Mouse (Mus musculus) stomach, embryonic 14.5 days (tissue): ENCODE measurements around the gene Ess2. TPM values are rescaled to one million over a fixed set of nuclear protein-coding genes. Genes with fewer than 3 reads are reported as not detected.
"Not testable (repeated sequence)": the region's sequence is repeated elsewhere in the genome, so short reads cannot be mapped to it uniquely, and the experiment has no call there.

Experiments used
- ATAC-seq: fragments of 200-750 bp; cut with Nextera tagmentation; 2 replicates; pipeline ENCODE4 v1.8.0; 2017; ENCODE audit warnings: low read depth, moderate TSS enrichment; ENCODE audit not compliant: insufficient number of reproducible peaks, insufficient read depth, low FRiP score
- H3K27ac ChIP-seq: fragments of 300-500 bp; sonication (generic); 2 replicates; pipeline ENCODE4 v1.5.1; 2014; ENCODE audit warnings: mild to moderate bottlenecking, low read length, moderate library complexity, mixed read lengths
- H3K27me3 ChIP-seq: fragments of 300-500 bp; sonication (generic); 2 replicates; pipeline ENCODE4 v1.6.1; 2014; ENCODE audit warnings: low read length, control low read depth, mixed read lengths; ENCODE audit not compliant: control insufficient read depth, insufficient read depth
- H3K36me3 ChIP-seq: fragments of 300-500 bp; sonication (generic); 2 replicates; pipeline ENCODE4 v1.6.1; 2014; ENCODE audit warnings: mild to moderate bottlenecking, control low read depth, low read length, moderate library complexity, mixed read lengths; ENCODE audit not compliant: control insufficient read depth, insufficient read depth
- H3K4me1 ChIP-seq: fragments of 300-500 bp; sonication (generic); 2 replicates; pipeline ENCODE4 v1.6.1; 2014; ENCODE audit warnings: low read length, control low read depth, mixed read lengths; ENCODE audit not compliant: control insufficient read depth, insufficient read depth
- H3K4me2 ChIP-seq: fragments of 300-500 bp; sonication (generic); replicated peaks from 2 replicates; pipeline ENCODE4 v1.6.1; 2014; ENCODE audit warnings: low read depth, low read length, control low read depth
- H3K4me3 ChIP-seq: fragments of 300-500 bp; sonication (generic); 2 replicates; pipeline ENCODE4 v1.5.1; 2014; ENCODE audit warnings: low read depth, low read length, control low read depth
- H3K9ac ChIP-seq: fragments of 300-500 bp; sonication (generic); replicated peaks from 2 replicates; pipeline ENCODE4 v1.6.1; 2014; ENCODE audit warnings: low read depth, mild to moderate bottlenecking, control low read depth, low read length, moderate library complexity, mixed read lengths
- H3K9me3 ChIP-seq: fragments of 300-500 bp; sonication (generic); 2 replicates; pipeline ENCODE4 v1.6.1; 2016; ENCODE audit warnings: low read depth, low read length, control low read depth; ENCODE audit not compliant: control insufficient read depth
- WGBS: fragments of 180-500 bp; shearing (Covaris S2); extraction: QIAGEN DNeasy Blood & Tissue Kit; methylation state at CpG from one replicate; pipeline ENCODE4 v1.1.7; 2014; 5-methylcytosine and 5-hydroxymethylcytosine counted together
- polyA plus RNA-seq: library from polyadenylated mRNA; unstranded; fragments of >200 nt; fragmentation: Nextera tagmentation; extraction: Ambion mirVana; gene quantifications from 2 replicates; pipeline ENCODE4 v1.2.1, GENCODE M21; 2014

Ess2 gene
- polyA plus RNA-seq = 36.0 and 38.1 TPM in 2 replicates

DNA sequence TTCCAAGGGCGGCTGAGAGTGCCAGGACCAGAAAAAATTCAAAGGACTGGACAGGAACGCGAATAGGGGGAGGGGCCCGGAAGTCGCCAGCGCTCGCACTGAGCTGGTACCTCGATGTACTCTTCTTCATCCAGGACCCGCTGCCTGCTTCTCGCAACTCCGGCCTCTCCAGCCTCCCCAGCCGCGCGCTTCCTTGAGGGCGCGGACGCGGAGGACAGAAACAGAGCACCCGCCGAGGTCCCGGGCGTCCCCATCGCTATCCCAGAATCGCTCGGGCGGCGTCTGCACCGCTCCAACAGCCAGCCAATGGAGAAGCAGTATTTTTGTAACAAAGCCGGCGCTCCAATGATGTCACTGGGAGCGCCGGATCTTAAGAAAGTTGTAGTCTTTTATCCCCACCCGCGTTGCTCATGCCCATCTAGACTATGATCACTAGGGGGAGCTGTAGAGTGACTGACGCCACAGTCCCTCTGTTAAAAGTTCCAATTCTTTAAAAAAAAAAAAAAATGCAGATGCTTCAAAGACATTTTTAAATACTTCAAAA lies at the start of gene Ess2:
Ess2 (minus strand) TSS at position 297 of the 544 bp plus-strand sequence.
- ATAC-seq = peak; percentile 95
- H3K36me3 ChIP-seq = peaks cover 30% of the 10 kb centered on the region
- peak within 1 kb of the TSS; percentile 47 for H3K9ac ChIP-seq
- no peak within 1 kb of the TSS for H3K27ac ChIP-seq
- peak within 1 kb of the TSS; percentile 68 for H3K4me3 ChIP-seq
- H3K4me2 ChIP-seq = peak within 1 kb of the TSS; percentile 71
- H3K9me3 ChIP-seq = no peaks in the 10 kb centered on the region
- under 1% methylated on average over 35 of the region's 35 CpGs for WGBS
- H3K4me1 ChIP-seq = peaks cover 12% of the 10 kb centered on the region
- peaks cover 33% of the 10 kb centered on the region for H3K27me3 ChIP-seq

DNA sequence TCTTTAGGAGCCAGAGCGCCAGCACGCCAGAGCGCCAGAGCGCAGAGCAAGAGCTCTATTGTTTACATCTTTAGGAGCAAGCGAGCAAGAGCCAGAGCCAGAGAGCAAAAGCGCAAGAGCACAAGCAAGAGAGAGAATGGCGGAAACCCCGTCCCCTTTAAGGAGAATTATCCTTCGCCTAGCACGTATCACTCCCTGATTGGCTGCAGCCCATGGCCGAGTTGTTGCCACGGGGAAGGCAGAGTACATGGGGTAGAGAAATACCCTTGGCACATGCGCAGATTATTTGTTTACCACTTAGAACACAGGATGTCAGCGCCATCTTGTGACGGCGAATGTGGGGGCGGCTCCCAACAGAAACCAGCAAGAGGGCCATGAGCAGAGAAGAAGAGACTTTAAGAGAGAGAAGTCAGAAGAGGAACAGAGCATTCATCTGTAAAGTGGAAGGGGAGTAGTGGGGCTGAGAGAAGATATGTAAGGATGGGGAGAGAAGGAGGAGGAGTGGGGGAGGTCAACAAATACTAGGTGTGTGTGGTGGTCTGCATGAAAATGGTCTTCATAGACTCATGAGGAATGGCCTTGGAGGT lies 45.0 kb upstream of the Ess2 start:
- not testable (repeated sequence) for H3K4me1 ChIP-seq, H3K9ac ChIP-seq, H3K9me3 ChIP-seq, H3K27me3 ChIP-seq, ATAC-seq, H3K4me3 ChIP-seq, H3K27ac ChIP-seq, H3K36me3 ChIP-seq, H3K4me2 ChIP-seq
- 96% methylated on average over 16 of the region's 17 CpGs for WGBS

DNA sequence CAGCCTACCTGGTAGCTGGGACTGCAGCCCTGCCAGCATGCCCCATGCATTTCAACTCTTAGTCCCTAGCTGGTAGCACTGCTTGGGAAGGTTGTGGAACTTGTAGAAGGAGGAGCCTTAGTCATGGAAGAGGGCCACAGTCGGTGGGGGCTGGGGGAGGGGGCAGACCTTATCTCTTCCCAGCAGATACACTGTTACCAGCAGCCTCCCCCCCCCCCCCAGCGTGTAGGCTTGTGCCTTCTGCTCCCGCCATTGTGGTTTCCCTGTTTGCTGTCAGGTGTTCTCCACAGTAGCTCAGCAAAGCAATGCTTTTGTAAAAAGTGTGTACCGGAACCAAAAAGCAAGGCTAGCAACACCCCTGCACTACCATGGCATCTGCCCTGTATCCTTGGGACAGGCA lies 40.5 kb upstream of the Ess2 start:
- Histone ChIP-seq H3K4me2 (no peak overlapping the region), H3K9ac (no peak overlapping the region), H3K27ac (no peak overlapping the region), H3K9me3 (no peaks in the 10 kb centered on the region), H3K27me3 (no peaks in the 10 kb centered on the region), H3K4me1 (no peaks in the 10 kb centered on the region), H3K36me3 (no peaks in the 10 kb centered on the region), H3K4me3 (no peak overlapping the region)
- ATAC-seq = no peak
- WGBS = 84% methylated on average over 4 of the region's 4 CpGs

GRCm38 (mm10) chr16:17950068-17950467 lies 38.9 kb upstream of the Ess2 start:
- WGBS = 68% methylated on average over 4 of the region's 4 CpGs
- Histone ChIP-seq H3K4me3 (no peak overlapping the region), H3K36me3 (no peaks in the 10 kb centered on the region), H3K4me2 (no peak overlapping the region), H3K27ac (no peak overlapping the region), H3K9ac (no peak overlapping the region), H3K27me3 (no peaks in the 10 kb centered on the region), H3K9me3 (no peaks in the 10 kb centered on the region), H3K4me1 (no peaks in the 10 kb centered on the region)
- no peak for ATAC-seq

DNA sequence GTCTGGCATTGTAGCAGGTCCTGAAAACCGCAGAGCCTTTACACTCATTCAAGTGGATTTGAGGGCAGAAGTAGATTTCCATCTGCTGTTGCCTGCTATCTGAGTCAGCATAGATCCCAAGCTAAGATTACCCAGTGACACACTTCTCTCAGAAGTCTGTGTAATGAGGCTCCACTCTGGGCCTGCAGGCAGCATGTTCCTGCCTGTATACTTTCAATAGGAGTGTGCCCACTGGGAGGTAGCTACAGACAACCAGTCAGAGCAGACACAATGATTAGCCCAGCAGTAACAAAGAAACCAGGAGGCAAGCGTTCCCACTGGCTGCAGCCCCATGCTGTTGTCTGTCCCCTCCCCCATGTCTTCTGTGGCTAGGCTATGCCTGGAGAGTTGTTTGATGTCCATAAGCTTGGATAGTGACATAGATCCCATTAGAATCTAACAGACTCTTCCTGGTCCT lies 38.3 kb upstream of the Ess2 start:
- WGBS = 38% methylated on average over 2 of the region's 2 CpGs
- H3K36me3 ChIP-seq = no peaks in the 10 kb centered on the region
- H3K9ac ChIP-seq = no peak overlapping the region
- no peak for ATAC-seq
- no peaks in the 10 kb centered on the region for H3K27me3 ChIP-seq
- H3K4me3 ChIP-seq = no peak overlapping the region
- no peak overlapping the region for H3K4me2 ChIP-seq
- no peaks in the 10 kb centered on the region for H3K4me1 ChIP-seq
- H3K9me3 ChIP-seq = no peaks in the 10 kb centered on the region
- no peak overlapping the region for H3K27ac ChIP-seq

- H3K9ac ChIP-seq = no peak overlapping the region
- H3K27ac ChIP-seq = no peak overlapping the region
- no peaks in the 10 kb centered on the region for H3K4me1 ChIP-seq
- no peaks in the 10 kb centered on the region for H3K9me3 ChIP-seq
- no peaks in the 10 kb centered on the region for H3K27me3 ChIP-seq
- WGBS = 48% methylated on average over 7 of the region's 7 CpGs
- H3K4me3 ChIP-seq = no peak overlapping the region
- 0 out of 2 replicates have a peak, but pooled peaks have one; percentile 42 for ATAC-seq
- H3K36me3 ChIP-seq = no peaks in the 10 kb centered on the region
- H3K4me2 ChIP-seq = no peak overlapping the region
Measured at GRCm38 (mm10) chr16:17945081-17945831, 34.1 kb upstream of the Ess2 start.

DNA sequence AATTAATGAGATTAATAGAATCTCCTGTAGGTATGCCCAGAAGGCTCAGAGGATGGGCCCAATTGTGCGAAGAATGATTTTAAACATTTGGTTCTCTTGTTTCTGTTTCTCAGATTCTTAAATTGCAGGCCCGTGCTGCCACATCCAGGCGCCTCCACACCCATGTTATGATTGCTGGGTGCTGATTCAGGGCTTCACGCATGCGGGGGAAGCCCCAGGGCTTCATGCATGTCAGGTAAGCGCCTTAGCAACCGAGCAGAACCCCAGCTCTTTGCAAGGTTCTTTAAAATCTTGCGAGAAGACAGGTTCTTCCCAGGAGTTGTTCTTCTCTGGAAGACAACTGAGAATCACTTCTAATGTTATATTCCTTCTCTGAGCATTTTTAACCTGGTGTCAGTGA lies 32.3 kb upstream of the Ess2 start:
- H3K27ac ChIP-seq = no peak overlapping the region
- no peak for ATAC-seq
- H3K9me3 ChIP-seq = no peaks in the 10 kb centered on the region
- no peak overlapping the region for H3K4me3 ChIP-seq
- no peak overlapping the region for H3K9ac ChIP-seq
- H3K36me3 ChIP-seq = no peaks in the 10 kb centered on the region
- H3K4me1 ChIP-seq = no peaks in the 10 kb centered on the region
- H3K27me3 ChIP-seq = no peaks in the 10 kb centered on the region
- no peak overlapping the region for H3K4me2 ChIP-seq
- 55% methylated on average over 8 of the region's 8 CpGs for WGBS

- H3K36me3 ChIP-seq = no peaks in the 10 kb centered on the region
- ATAC-seq = peak; percentile 59
- no peaks in the 10 kb centered on the region for H3K9me3 ChIP-seq
- H3K4me2 ChIP-seq = no peak overlapping the region
- H3K27me3 ChIP-seq = no peaks in the 10 kb centered on the region
- WGBS = 31% methylated on average over 9 of the region's 9 CpGs
- H3K27ac ChIP-seq = peak overlapping the region; percentile 29
- H3K4me1 ChIP-seq = no peaks in the 10 kb centered on the region
- no peak overlapping the region for H3K9ac ChIP-seq
- H3K4me3 ChIP-seq = no peak overlapping the region
Measured at GRCm38 (mm10) chr16:17939255-17939751, 28.2 kb upstream of the Ess2 start.
